Mouse (Mus musculus): ENCODE measurements around the gene Slc9a2.

DNA sequence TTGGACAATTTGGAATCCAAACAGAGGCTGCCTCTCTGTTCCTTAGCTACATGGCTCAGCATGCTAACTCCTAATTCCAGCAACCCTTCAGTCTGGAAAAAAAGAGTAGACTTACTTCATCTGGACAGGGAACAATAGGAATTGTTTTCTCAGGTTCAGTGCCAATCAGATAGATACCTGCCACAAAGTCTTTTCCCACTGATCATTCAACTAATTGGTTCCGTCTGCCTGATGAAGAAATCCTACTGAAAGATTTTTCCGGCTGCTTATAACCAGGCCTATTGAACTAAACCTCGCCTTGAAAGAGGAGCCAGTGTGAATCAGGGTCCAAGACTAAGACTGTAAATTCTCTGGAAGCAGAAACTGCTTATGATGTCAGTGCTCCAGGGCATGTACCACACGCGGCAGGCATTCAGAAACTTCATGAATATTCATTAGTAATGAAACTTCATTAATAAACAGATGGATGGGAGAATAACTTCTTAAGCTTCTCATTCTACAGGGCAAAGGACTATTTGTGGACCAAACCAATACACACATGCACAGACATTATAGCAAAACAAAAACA is 109.4 kb downstream of the Slc9a2 start:
- TF ChIP-seq CTCF (IDR thresholded peaks at IDR 0.05; ENCODE audit: low read depth, low read length) (no peak), POLR2A (IDR thresholded peaks at IDR 0.05; ENCODE audit: borderline replicate concordance, low read depth, low read length) (no peak)

Measured in bone marrow macrophage, adult 2 months (primary cell).